In the genomic region with DNA sequence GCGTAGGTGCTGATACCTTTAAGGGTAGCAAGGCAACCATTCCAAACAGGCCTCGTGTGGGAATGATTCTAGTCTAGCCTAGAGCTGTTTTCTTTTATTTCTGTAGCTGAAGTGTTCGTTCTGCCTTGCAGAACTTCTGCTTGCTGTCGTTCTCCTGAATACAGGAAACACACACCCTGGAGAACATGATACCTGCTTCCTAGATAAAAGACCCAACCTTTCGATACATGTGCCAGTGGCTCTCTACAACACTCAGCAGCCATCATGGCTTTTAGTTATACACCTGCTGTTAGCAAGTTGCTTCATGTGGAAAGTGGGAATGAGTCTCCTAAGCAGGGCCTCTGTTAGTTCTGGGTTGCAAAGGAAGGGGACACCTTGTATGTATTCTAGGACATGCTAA, we compare ENCODE assay signal across 19 mouse cellular contexts. TPM values are rescaled to one million over a fixed set of nuclear protein-coding genes. Genes with fewer than 3 reads are reported as not detected.
DNase-seq lines count a peak whose midpoint lies in the region; ATAC-seq lines count a peak whose summit lies in the region.
"Had no signal": no experiment of that assay in that cellular context is flagged by ENCODE, and none has a peak within 500 bp of the region (broad histone marks: within the 10 kb centered on the region; RNA-seq: fewer than 3 reads in every experiment).

No protein-coding gene starts in this region.

- H3K4me1 ChIP-seq in intestine, embryonic 16.5 days (ENCODE audit: control insufficient read depth, insufficient read depth, low read length), result peaks cover 14% of the 10 kb centered on the region
- H3K4me1 ChIP-seq in intestine, embryonic 15.5 days (replicated peaks), result no peaks in the 10 kb centered on the region
- H3K4me1 ChIP-seq in megakaryocyte, embryonic 14.5 days, result peaks cover 74% of the 10 kb centered on the region
- H3K4me1 ChIP-seq: embryonic facial prominence, embryonic 13.5 days; forebrain, embryonic 12.5 days; hindbrain, embryonic 10.5 days had no signal

- WGBS in intestine, embryonic 16.5 days, result 77% methylated on average over 5 of the region's 5 CpGs
- 74% methylated on average over 5 of the region's 5 CpGs for WGBS in intestine, embryonic 15.5 days
- 61% methylated on average over 5 of the region's 5 CpGs for WGBS in macrophage (ENCODE audit: missing documents)

- ATAC-seq in intestine, embryonic 16.5 days, result no peak
- no peak for ATAC-seq in intestine, embryonic 15.5 days
- no peak for ATAC-seq in megakaryocyte, adult 5-6 weeks (ENCODE audit: poor library complexity, severe bottlenecking)
- ATAC-seq: forebrain, embryonic 16.5 days had no signal

- H3K27me3 ChIP-seq in intestine, embryonic 16.5 days (replicated peaks; ENCODE audit: control insufficient read depth, insufficient read depth, low read length), result no peaks in the 10 kb centered on the region
- no peaks in the 10 kb centered on the region for H3K27me3 ChIP-seq in intestine, embryonic 15.5 days (replicated peaks)
- no peaks in the 10 kb centered on the region for H3K27me3 ChIP-seq in megakaryocyte, embryonic 14.5 days (replicated peaks)
- H3K27me3 ChIP-seq: embryonic facial prominence, embryonic 13.5 days; forebrain, embryonic 12.5 days; heart, embryonic 15.5 days had no signal

- no peak for DNase-seq in cerebellum, postnatal 14 days
- DNase-seq: adrenal gland, adult 8-10 months; adrenal gland, postnatal 36 days; cerebellum, adult 11 months; cerebellum, adult 8-10 months; cerebellum, postnatal 25 days; gastrocnemius, postnatal 14 days had no signal

- 0 out of 2 replicates have a peak overlapping the region, but pooled peaks have one; percentile 34 for H3K27ac ChIP-seq in intestine, embryonic 16.5 days (ENCODE audit: low read length)
- H3K27ac ChIP-seq in intestine, embryonic 15.5 days, result no peak overlapping the region
- peak overlapping the region; percentile 97 for H3K27ac ChIP-seq in macrophage
- H3K27ac ChIP-seq: embryonic facial prominence, embryonic 13.5 days; forebrain, embryonic 12.5 days; heart, embryonic 10.5 days; heart, embryonic 15.5 days; hindbrain, embryonic 10.5 days; hindbrain, embryonic 14.5 days had no signal

- H3K9ac ChIP-seq in intestine, embryonic 16.5 days (ENCODE audit: low read depth, low read length), result no peak overlapping the region
- H3K9ac ChIP-seq in intestine, embryonic 15.5 days, result no peak overlapping the region
- H3K9ac ChIP-seq: embryonic facial prominence, embryonic 13.5 days; forebrain, embryonic 12.5 days; heart, embryonic 15.5 days; hindbrain, embryonic 14.5 days had no signal

- H3K9me3 ChIP-seq in intestine, embryonic 16.5 days (ENCODE audit: control insufficient read depth, low read length), result no peaks in the 10 kb centered on the region
- no peaks in the 10 kb centered on the region for H3K9me3 ChIP-seq in intestine, embryonic 15.5 days
- no peaks in the 10 kb centered on the region for H3K9me3 ChIP-seq in megakaryocyte, embryonic 14.5 days
- H3K9me3 ChIP-seq: embryonic facial prominence, embryonic 13.5 days; forebrain, embryonic 12.5 days; heart, embryonic 10.5 days; heart, embryonic 15.5 days; hindbrain, embryonic 10.5 days had no signal

- H3K4me3 ChIP-seq in intestine, embryonic 16.5 days (ENCODE audit: low read length), result no peak overlapping the region
- no peak overlapping the region for H3K4me3 ChIP-seq in intestine, embryonic 15.5 days (replicated peaks)
- H3K4me3 ChIP-seq in megakaryocyte, embryonic 14.5 days (replicated peaks), result peak overlapping the region; percentile 24
- no peak overlapping the region for H3K4me3 ChIP-seq in macrophage (ENCODE audit: inconsistent target)
- H3K4me3 ChIP-seq: embryonic facial prominence, embryonic 13.5 days; forebrain, embryonic 12.5 days; heart, embryonic 10.5 days; heart, embryonic 15.5 days; hindbrain, embryonic 10.5 days had no signal

- H3K79me2 ChIP-seq in macrophage (ENCODE audit: inconsistent target), result peaks cover 92% of the 10 kb centered on the region

- no peaks in the 10 kb centered on the region for H3K36me3 ChIP-seq in intestine, embryonic 16.5 days (ENCODE audit: control insufficient read depth, insufficient read depth, low read length)
- H3K36me3 ChIP-seq in intestine, embryonic 15.5 days, result no peaks in the 10 kb centered on the region
- no peaks in the 10 kb centered on the region for H3K36me3 ChIP-seq in megakaryocyte, embryonic 14.5 days (replicated peaks; ENCODE audit: low read length)
- H3K36me3 ChIP-seq in macrophage (ENCODE audit: inconsistent target), result no peaks in the 10 kb centered on the region
- H3K36me3 ChIP-seq: embryonic facial prominence, embryonic 13.5 days; forebrain, embryonic 12.5 days; heart, embryonic 10.5 days; heart, embryonic 15.5 days; hindbrain, embryonic 10.5 days had no signal

- no peak overlapping the region for H3K4me2 ChIP-seq in intestine, embryonic 16.5 days (ENCODE audit: low read depth, low read length)
- H3K4me2 ChIP-seq in intestine, embryonic 15.5 days (replicated peaks), result no peak overlapping the region
- H3K4me2 ChIP-seq: embryonic facial prominence, embryonic 13.5 days; forebrain, embryonic 12.5 days; heart, embryonic 15.5 days; hindbrain, embryonic 14.5 days had no signal

RNA-seq across cellular contexts. Expression of a gene that starts 55.6 kb away (rescaled TPM):
- 56.2 and 59.3 TPM in 2 replicates for polyA plus RNA-seq in intestine, embryonic 16.5 days (2015; fragmentation: Nextera tagmentation; extraction: Ambion mirVana)
- 59.9 and 65.1 TPM in 2 replicates for polyA plus RNA-seq in intestine, embryonic 15.5 days (2015; fragmentation: Nextera tagmentation; extraction: Ambion mirVana)
- 5.9 and 22.5 TPM in 2 replicates for polyA plus RNA-seq in megakaryocyte, embryonic 14.5 days (2012; ENCODE audit: insufficient read depth, low replicate concordance)
- total RNA-seq in megakaryocyte, adult 5-6 weeks (2015), result 11.7 and 15.8 TPM in 2 replicates
- 21.0 and 21.2 TPM in 2 replicates for total RNA-seq in megakaryocyte, adult 5-6 weeks (2017)
- total RNA-seq in macrophage (2018; cell fraction: chromatin; rRNA removed), result 1 to 10 TPM in 1 of 26 experiments, not detected in 25; 6.4 TPM
- total RNA-seq in macrophage (2018; cell fraction: cytosol; rRNA removed), result under 1 TPM in 19 of 26 experiments, not detected in 7; 0.04 to 0.19 (median 0.10) TPM
- 1 to 10 TPM in 2 of 26 experiments, under 1 TPM in 7, not detected in 17; 0.17 to 1.5 (median 0.25) TPM for total RNA-seq in macrophage (2018; cell fraction: nucleus; rRNA removed)
- polyA plus RNA-seq in macrophage (2018), result 0.07 to 1.3 TPM (median 0.16 TPM) in 3 replicates
